Mouse (Mus musculus): Measurements from ENCODE around the gene Ric8a.

- TF ChIP-seq ZC3H11A (IDR thresholded peaks at IDR 0.05; ENCODE audit: borderline replicate concordance, low read depth, low read length) (no peak), HCFC1 (IDR thresholded peaks at IDR 0.05; ENCODE audit: borderline replicate concordance, insufficient read depth, low read length) (no peak), ZNF384 (IDR thresholded peaks at IDR 0.05; ENCODE audit: low read depth, low read length) (no peak)
Measured at GRCm38 (mm10) chr7:140912846-140913482, 56.2 kb downstream of the Ric8a start.
